Mouse (Mus musculus): ENCODE measurements around the gene Srgap3. TPM values are rescaled to one million over a fixed set of nuclear protein-coding genes. Genes with fewer than 3 reads are reported as not detected.

Gene Srgap3
- 56.4 and 84.1 TPM in 2 replicates for polyA plus RNA-seq (2012; rRNA removed)

GRCm38 (mm10) chr6:112946895-112947436 is at the start of gene Srgap3:
Srgap3 (minus strand) TSS chr6:112947266.

DNA sequence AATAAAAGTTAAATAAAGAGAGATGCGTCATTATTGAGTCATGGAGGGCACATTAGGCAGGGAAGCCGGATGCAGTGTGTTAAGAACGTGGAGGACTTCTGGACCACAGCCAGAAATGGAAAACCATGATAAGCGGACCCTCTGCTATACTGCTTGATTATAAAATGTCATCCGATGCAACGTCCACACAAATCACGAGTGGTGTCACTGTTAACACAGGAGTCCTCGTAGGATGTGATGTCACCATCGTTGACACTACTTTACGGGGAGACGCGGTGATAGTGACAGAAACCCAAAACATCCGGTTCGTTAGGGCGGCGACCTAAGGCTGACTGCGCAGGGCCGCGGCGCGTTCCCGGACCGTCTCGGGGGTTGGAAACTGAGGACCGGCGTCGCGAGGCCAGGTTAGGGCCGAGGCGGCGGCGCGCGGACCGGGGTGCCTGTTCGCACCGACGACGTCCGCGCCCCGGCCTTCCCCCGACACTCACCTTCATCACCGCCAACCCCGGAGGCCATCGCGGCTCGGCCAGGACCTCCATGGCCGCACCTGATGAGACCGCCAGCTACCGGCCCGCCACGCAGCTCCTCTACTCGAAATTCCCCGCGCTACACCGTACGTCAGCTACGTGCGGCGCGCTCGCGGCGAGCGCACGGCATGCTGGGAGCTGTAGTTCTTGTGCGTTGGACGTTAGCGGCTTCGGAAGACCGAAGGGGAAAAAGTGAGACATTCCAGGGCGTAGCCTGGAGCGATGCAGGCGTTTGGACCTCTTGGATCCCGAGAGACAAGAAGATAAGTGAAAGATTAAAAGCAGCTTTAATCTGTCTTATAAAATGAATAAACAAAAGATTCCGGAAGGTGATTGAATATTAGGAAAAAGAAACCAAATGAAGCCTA is 250.8 kb downstream of the Srgap3 start, which contains the start of gene Rad18:
Rad18 (minus strand) TSS at position 631 of the 895 bp plus-strand sequence.

Other genes starting within 250 kb of the Srgap3 start
- 39.5 and 73.3 TPM in 2 replicates for gene Thumpd3, start 99.0 kb upstream of the Srgap3 start, polyA plus RNA-seq (2012; rRNA removed)
- gene Setd5, start 130.1 kb upstream of the Srgap3 start, polyA plus RNA-seq (2012; rRNA removed): 54.7 and 85.2 TPM in 2 replicates
- 19.1 and 31.3 TPM in 2 replicates for gene Lhfpl4, start 248.1 kb upstream of the Srgap3 start, polyA plus RNA-seq (2012; rRNA removed)